Mouse (Mus musculus): ENCODE measurements around the gene Trpv4.

DNA sequence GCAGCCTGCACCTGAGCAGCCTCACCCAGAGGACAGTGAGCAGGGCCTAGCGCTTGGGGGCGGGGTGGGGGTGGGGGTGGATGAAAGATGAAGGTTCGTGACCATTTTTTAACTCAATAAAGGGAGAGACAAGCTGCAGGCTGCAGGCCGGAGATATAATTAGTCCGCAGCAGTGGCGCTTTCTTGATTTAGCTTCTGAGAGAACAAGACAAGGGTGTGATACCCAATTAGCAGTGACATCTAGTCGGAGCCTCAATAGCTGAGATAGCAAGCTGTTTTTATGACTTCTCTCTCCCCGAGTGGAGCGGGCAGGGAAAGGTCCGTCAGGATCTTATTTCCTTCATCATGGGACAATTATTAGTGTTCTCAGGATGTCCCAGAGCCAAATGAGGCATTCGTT is 83.2 kb downstream of the Trpv4 start:
- TF ChIP-seq CTCF (IDR thresholded peaks at IDR 0.05; ENCODE audit: low read depth): no peak
- no peak for TF ChIP-seq EP300 (IDR thresholded peaks at IDR 0.05; ENCODE audit: low read depth)
